Mouse (Mus musculus): Measurements from ENCODE around the gene Ttc25.

The Ttc25 gene

GRCm38 (mm10) chr11:100544832-100545745, at the start of gene Ttc25:
Gene Ttc25, plus strand, starts transcription at chr11:100545607.
- peak; percentile 81 for DNase-seq (ENCODE audit: low spot score)

- no peak for DNase-seq (ENCODE audit: low spot score)
Observed at GRCm38 (mm10) chr11:100500241-100500640, 45.2 kb upstream of the Ttc25 start.

GRCm38 (mm10) chr11:100500651-100501050, 44.8 kb upstream of the Ttc25 start:
- DNase-seq (ENCODE audit: low spot score) = no peak

- no peak for DNase-seq (ENCODE audit: low spot score)
Observed at GRCm38 (mm10) chr11:100501321-100501720, 44.1 kb upstream of the Ttc25 start.

- DNase-seq (ENCODE audit: low spot score) = no peak
Observed at GRCm38 (mm10) chr11:100504990-100505660, 40.3 kb upstream of the Ttc25 start.

GRCm38 (mm10) chr11:100505997-100506396, 39.4 kb upstream of the Ttc25 start:
- no peak for DNase-seq (ENCODE audit: low spot score)

GRCm38 (mm10) chr11:100510556-100510955, 34.9 kb upstream of the Ttc25 start:
- DNase-seq (ENCODE audit: low spot score) = no peak

- DNase-seq (ENCODE audit: low spot score) = no peak
Observed at GRCm38 (mm10) chr11:100512384-100512783, 33.0 kb upstream of the Ttc25 start.

- DNase-seq (ENCODE audit: low spot score) = no peak
Observed at GRCm38 (mm10) chr11:100513716-100514115, 31.7 kb upstream of the Ttc25 start.

GRCm38 (mm10) chr11:100515061-100515460, 30.3 kb upstream of the Ttc25 start:
- DNase-seq (ENCODE audit: low spot score) = no peak

GRCm38 (mm10) chr11:100515789-100516188, 29.6 kb upstream of the Ttc25 start:
- DNase-seq (ENCODE audit: low spot score) = no peak

GRCm38 (mm10) chr11:100516291-100516690, 29.1 kb upstream of the Ttc25 start:
- no peak for DNase-seq (ENCODE audit: low spot score)

- no peak for DNase-seq (ENCODE audit: low spot score)
Observed at GRCm38 (mm10) chr11:100518188-100518591, 27.2 kb upstream of the Ttc25 start.

- no peak for DNase-seq (ENCODE audit: low spot score)
Observed at GRCm38 (mm10) chr11:100519188-100519587, 26.2 kb upstream of the Ttc25 start.

- DNase-seq (ENCODE audit: low spot score) = no peak
Observed at GRCm38 (mm10) chr11:100520838-100521237, 24.6 kb upstream of the Ttc25 start.

- no peak for DNase-seq (ENCODE audit: low spot score)
Observed at GRCm38 (mm10) chr11:100524358-100524757, 21.0 kb upstream of the Ttc25 start.

- no peak for DNase-seq (ENCODE audit: low spot score)
Observed at GRCm38 (mm10) chr11:100524987-100525630, 20.3 kb upstream of the Ttc25 start.

- no peak for DNase-seq (ENCODE audit: low spot score)
Observed at GRCm38 (mm10) chr11:100526052-100526816, 19.2 kb upstream of the Ttc25 start.

GRCm38 (mm10) chr11:100527066-100527457, 18.3 kb upstream of the Ttc25 start:
- peak; percentile 56 for DNase-seq (ENCODE audit: low spot score)

- DNase-seq (ENCODE audit: low spot score) = peak; percentile 99
Observed at GRCm38 (mm10) chr11:100527458-100528374, 17.7 kb upstream of the Ttc25 start, which contains the start of gene Acly. Gene Acly, minus strand, starts transcription at chr11:100528000.

Measured in c-Kit-positive CD71-positive TER-119-positive erythroid progenitor cells, embryonic 14.5 days (primary cell).